Mouse (Mus musculus) CH12.LX (cell line): ENCODE data around the gene Vhl. TPM values are rescaled to one million over a fixed set of nuclear protein-coding genes. Genes with fewer than 3 reads are reported as not detected.

Experiments
- DNase-seq: peaks from one replicate; pipeline ENCODE4 v3.0.0-alpha.2; 2013; ENCODE audit errors: extremely low read depth
- H3K27ac ChIP-seq: 2 replicates; pipeline ENCODE4 v1.5.1; 2012; ENCODE audit warnings: low read depth, mild to moderate bottlenecking, control low read depth, moderate library complexity; ENCODE audit not compliant: insufficient read depth
- H3K27me3 ChIP-seq: replicated peaks from 2 replicates; pipeline ENCODE3; 2012; ENCODE audit warnings: inconsistent platforms
- H3K36me3 ChIP-seq, 2 experiments: replicated peaks in 1 of 2; 2 replicates each; pipeline versions ENCODE3 to v1.6.1; 2012; ENCODE audit warnings: inconsistent platforms in 1 of 2, low read length in 1 of 2, mild to moderate bottlenecking in 1 of 2, mixed read lengths in 1 of 2, moderate library complexity in 1 of 2; ENCODE audit not compliant: control insufficient read depth in 1 of 2, insufficient read depth in 1 of 2
- H3K4me1 ChIP-seq, 2 experiments: 2 replicates each; pipeline ENCODE4 v1.6.1; 2012; ENCODE audit warnings: inconsistent platforms in 1 of 2, moderate library complexity in 1 of 2; ENCODE audit not compliant: insufficient read depth in 2 of 2, control insufficient read depth in 1 of 2
- H3K4me2 ChIP-seq: 2 replicates; pipeline ENCODE4 v1.6.1; 2012; ENCODE audit warnings: low read depth, mild to moderate bottlenecking, control low read depth; ENCODE audit not compliant: poor library complexity, insufficient read depth, severe bottlenecking
- H3K4me3 ChIP-seq, 3 experiments: fragments of 150-350 bp in 1 of 3; sonication (generic) in 1 of 3; replicated peaks in 1 of 3; 2 replicates each; pipeline versions ENCODE3 to v1.5.1; 2011 to 2012; ENCODE audit warnings: low read depth in 2 of 3, low read length in 2 of 3, mild to moderate bottlenecking in 2 of 3, moderate library complexity in 2 of 3, control low read depth in 1 of 3, improper control_type of control experiment in 1 of 3, inconsistent platforms in 1 of 3, mixed read lengths in 1 of 3; ENCODE audit not compliant: poor library complexity in 1 of 3
- H3K79me2 ChIP-seq: replicated peaks from 2 replicates; pipeline ENCODE4 v1.6.1; 2012; ENCODE audit warnings: mild to moderate bottlenecking, moderate library complexity; ENCODE audit not compliant: control insufficient read depth, poor library complexity, insufficient read depth, severe bottlenecking; ENCODE audit errors: extremely low read depth
- H3K9ac ChIP-seq: 2 replicates; pipeline ENCODE4 v1.6.1; 2012; ENCODE audit warnings: low read depth, mild to moderate bottlenecking, control low read depth, moderate library complexity; ENCODE audit not compliant: insufficient read depth
- H3K9me3 ChIP-seq: replicated peaks from 2 replicates; pipeline ENCODE3; 2012; ENCODE audit warnings: low read length, inconsistent platforms, mixed read lengths
- CHD1 ChIP-seq: IDR thresholded peaks from 2 replicates; pipeline ENCODE4 v1.6.1; 2012; ENCODE audit warnings: low read depth, low read length, improper control_type of control experiment, inconsistent platforms
- CHD2 ChIP-seq: IDR thresholded peaks from 2 replicates; pipeline ENCODE4 v1.6.1; 2011; ENCODE audit warnings: low read length, improper control_type of control experiment
- E2F4 ChIP-seq: IDR thresholded peaks from 2 replicates; pipeline ENCODE4 v1.6.1; 2011; ENCODE audit warnings: low read depth, low read length, improper control_type of control experiment; ENCODE audit not compliant: insufficient replicate concordance
- ELF1 ChIP-seq: IDR thresholded peaks from 2 replicates; pipeline ENCODE4 v1.6.1; 2014; ENCODE audit warnings: low read depth, mild to moderate bottlenecking, inconsistent platforms, low read length, improper control_type of control experiment
- ETS1 ChIP-seq: conservative IDR thresholded peaks from 2 replicates; pipeline ENCODE4 v1.6.1; 2012; ENCODE audit warnings: low read depth, mild to moderate bottlenecking, inconsistent platforms, low read length, improper control_type of control experiment, moderate library complexity
- IRF4 ChIP-seq: IDR thresholded peaks from 2 replicates; pipeline ENCODE4 v1.6.1; 2014; ENCODE audit warnings: low read depth, mild to moderate bottlenecking, inconsistent platforms, low read length, improper control_type of control experiment
- JUN ChIP-seq: IDR thresholded peaks from 2 replicates; pipeline ENCODE4 v1.6.1; 2011; ENCODE audit warnings: low read depth, mild to moderate bottlenecking, low read length, improper control_type of control experiment, moderate library complexity; ENCODE audit not compliant: insufficient read depth
- JUND ChIP-seq: conservative IDR thresholded peaks from 2 replicates; pipeline ENCODE4 v1.6.1; 2011; ENCODE audit warnings: low read depth, low read length, improper control_type of control experiment
- KAT2A ChIP-seq: IDR thresholded peaks from 2 replicates; pipeline ENCODE4 v1.6.1; 2012; ENCODE audit warnings: low read length, improper control_type of control experiment, inconsistent platforms; ENCODE audit not compliant: insufficient replicate concordance
- MAFK ChIP-seq: IDR thresholded peaks from 2 replicates; pipeline ENCODE4 v1.6.1; 2011; ENCODE audit warnings: low read length, improper control_type of control experiment; ENCODE audit not compliant: insufficient replicate concordance
- MXI1 ChIP-seq: IDR thresholded peaks from 2 replicates; pipeline ENCODE4 v1.6.1; 2011; ENCODE audit warnings: mild to moderate bottlenecking, low read depth, low read length, improper control_type of control experiment
- MYC ChIP-seq: IDR thresholded peaks from 2 replicates; pipeline ENCODE4 v1.6.1; 2011; ENCODE audit warnings: low read depth, mild to moderate bottlenecking, improper control_type of control experiment, low read length
- NELFE ChIP-seq: IDR thresholded peaks from 2 replicates; pipeline ENCODE4 v1.6.1; 2011; ENCODE audit warnings: low read depth, low read length, improper control_type of control experiment
- PAX5 ChIP-seq: IDR thresholded peaks from 2 replicates; pipeline ENCODE4 v1.6.1; 2012; ENCODE audit warnings: low read length, inconsistent platforms, mixed read lengths
- POLR2A ChIP-seq: IDR thresholded peaks from 2 replicates; pipeline ENCODE4 v1.6.1; 2011; ENCODE audit warnings: low read depth, mild to moderate bottlenecking, improper control_type of control experiment, low read length
- POLR2AphosphoS2 ChIP-seq: IDR thresholded peaks from 2 replicates; pipeline ENCODE4 v1.6.1; 2011; ENCODE audit warnings: low read depth, low read length, improper control_type of control experiment
- RAD21 ChIP-seq: IDR thresholded peaks from 2 replicates; pipeline ENCODE4 v1.6.1; 2011; ENCODE audit warnings: low read depth, mild to moderate bottlenecking, low read length, improper control_type of control experiment, moderate library complexity
- RCOR1 ChIP-seq: conservative IDR thresholded peaks from 2 replicates; pipeline ENCODE4 v1.6.1; 2012; ENCODE audit warnings: low read depth, mild to moderate bottlenecking, inconsistent platforms, low read length, improper control_type of control experiment
- SIN3A ChIP-seq: IDR thresholded peaks from 2 replicates; pipeline ENCODE4 v1.6.1; 2012; ENCODE audit warnings: low read length, improper control_type of control experiment, inconsistent platforms
- SMC3 ChIP-seq: IDR thresholded peaks from 2 replicates; pipeline ENCODE4 v1.6.1; 2011; ENCODE audit warnings: low read depth, low read length, improper control_type of control experiment
- TBP ChIP-seq: conservative IDR thresholded peaks from 2 replicates; pipeline ENCODE4 v1.6.1; 2011; ENCODE audit warnings: low read depth, low read length, improper control_type of control experiment
- TCF12 ChIP-seq: IDR thresholded peaks from 2 replicates; pipeline ENCODE4 v1.6.1; 2014; ENCODE audit warnings: low read depth, mild to moderate bottlenecking, inconsistent platforms, low read length, improper control_type of control experiment
- UBTF ChIP-seq: IDR thresholded peaks from 2 replicates; pipeline ENCODE4 v1.6.1; 2012; ENCODE audit warnings: low read depth, mild to moderate bottlenecking, inconsistent platforms, low read length, improper control_type of control experiment, moderate library complexity
- USF1 ChIP-seq: IDR thresholded peaks from 2 replicates; pipeline ENCODE4 v1.6.1; 2014; ENCODE audit warnings: low read depth, mild to moderate bottlenecking, inconsistent platforms, low read length, improper control_type of control experiment
- ZC3H11A ChIP-seq: IDR thresholded peaks from 2 replicates; pipeline ENCODE4 v1.6.1; 2012; ENCODE audit warnings: low read depth, mild to moderate bottlenecking, inconsistent platforms, low read length, improper control_type of control experiment
- ZMIZ1 ChIP-seq: IDR thresholded peaks from 2 replicates; pipeline ENCODE4 v1.6.1; 2012; ENCODE audit warnings: low read depth, mild to moderate bottlenecking, inconsistent platforms, low read length, improper control_type of control experiment
- dilution Hi-C: fragments of 300-500 bp; cut with MboI; formaldehyde crosslinking; loops from 2 replicates; pipeline ENCODE4 v1.14.3; 2020; ENCODE audit warnings: low sequenced_read_pairs; ENCODE audit not compliant: extremely low pct_unique_long_range_greater_than_20kb, extremely low pct_ligation_motif_present
- in situ Hi-C: fragments of 300-500 bp; cut with MboI; formaldehyde crosslinking; loops from 3 replicates; pipeline ENCODE4 v1.14.3; 2019; ENCODE audit warnings: low sequenced_read_pairs, low pct_ligation_motif_present, low pct_unique_long_range_greater_than_20kb, mixed read lengths
- polyA plus RNA-seq: library from polyadenylated mRNA; unstranded; fragments of >175 nt; gene quantifications from 2 replicates; pipeline ENCODE4 v1.2.1, GENCODE M21; 2012; ENCODE audit warnings: low read depth; ENCODE audit not compliant: insufficient read length
- total RNA-seq, 2 experiments: library from RNA; depleted of rRNA; stranded (reverse); fragments of 300-350 nt in 1 of 2; fragments of >200 nt in 1 of 2; gene quantifications; 2 replicates each; pipeline ENCODE4 v1.2.3; 2012 to 2014

The Vhl gene
- total and polyA plus RNA-seq, 3 experiments = 14.2 to 36.6 (median 23.1) TPM

- no peak for DNase-seq
- Histone ChIP-seq H3K27me3 (no peaks in the 10 kb centered on the region), H3K36me3 (peaks cover 36 to 63% of the 10 kb centered on the region in 2 experiments), H3K27ac (no peak overlapping the region), H3K4me3 (no peak overlapping the region), H3K79me2 (peaks cover 41% of the 10 kb centered on the region), H3K9me3 (peaks cover 4% of the 10 kb centered on the region), H3K9ac (no peak overlapping the region), H3K4me2 (no peak overlapping the region), H3K4me1 (peaks cover 21 to 71% of the 10 kb centered on the region in 2 experiments)
- no peak for TF ChIP-seq CHD2
- TF ChIP-seq JUND = no peak
- TF ChIP-seq RCOR1 = no peak
- no peak for TF ChIP-seq MXI1
- no peak for TF ChIP-seq CHD1
- no peak for TF ChIP-seq JUN
- no peak for TF ChIP-seq IRF4
- TF ChIP-seq ELF1 = no peak
- TF ChIP-seq POLR2A = no peak
- TF ChIP-seq ZC3H11A = no peak
- TF ChIP-seq MAFK = no peak
- no peak for TF ChIP-seq KAT2A
- no peak for TF ChIP-seq SMC3
- no peak for TF ChIP-seq SIN3A
- TF ChIP-seq TBP = no peak
- TF ChIP-seq MYC = no peak
- no peak for TF ChIP-seq PAX5
- dilution Hi-C loops = no loop called here
- in situ Hi-C loops = no loop called here
These were observed 31.7 kb downstream of the Vhl start for GRCm38 (mm10) chr6:113655475-113655874.

GRCm38 (mm10) chr6:113656847-113657246 is 33.1 kb downstream of the Vhl start:
- dilution Hi-C loops (no loop called here), in situ Hi-C loops (no loop called here)
- Histone ChIP-seq H3K79me2 (peaks cover 39% of the 10 kb centered on the region), H3K27me3 (no peaks in the 10 kb centered on the region), H3K36me3 (peaks cover 29 to 52% of the 10 kb centered on the region in 2 experiments), H3K9ac (no peak overlapping the region), H3K4me2 (no peak overlapping the region), H3K4me3 (no peak overlapping the region), H3K9me3 (peaks cover 4% of the 10 kb centered on the region), H3K4me1 (peaks cover 22 to 66% of the 10 kb centered on the region in 2 experiments), H3K27ac (peak overlapping the region; percentile 63)
- TF ChIP-seq POLR2AphosphoS2 (no peak), ZC3H11A (no peak), TBP (no peak), RAD21 (no peak), MYC (no peak), SIN3A (no peak), NELFE (no peak), TCF12 (no peak), UBTF (no peak), ZMIZ1 (no peak), E2F4 (no peak), USF1 (no peak), ETS1 (no peak), ELF1 (no peak)
- DNase-seq = no peak
